Mouse (Mus musculus): ENCODE results near the gene Tex10. TPM values are rescaled to one million over a fixed set of nuclear protein-coding genes. Genes with fewer than 3 reads are reported as not detected.

Tex10 gene
- total and polyA plus RNA-seq, 2 experiments, result 4.0 to 9.6 TPM

GRCm38 (mm10) chr4:48382506-48382905, 90.8 kb downstream of the Tex10 start:
- no peaks in the 10 kb centered on the region for H3K27me3 ChIP-seq (ENCODE audit: control insufficient read depth, insufficient read depth, low read length)
- no peak overlapping the region for H3K4me3 ChIP-seq (ENCODE audit: insufficient read depth, low read depth, low read length)
- no peak for TF ChIP-seq POLR2A (IDR thresholded peaks at IDR 0.05; ENCODE audit: extremely low read depth, insufficient read depth, low read length)
- no peaks in the 10 kb centered on the region; the same call in 1 of the 2 replicates for H3K36me3 ChIP-seq (ENCODE audit: control insufficient read depth, insufficient read depth, low read length)
- no peak for DNase-seq (ENCODE audit: extremely low read depth, low read depth, low spot score)
- no peak overlapping the region for H3K27ac ChIP-seq (replicated peaks; ENCODE audit: insufficient read depth, low read depth, low read length)
- H3K4me1 ChIP-seq (ENCODE audit: control insufficient read depth, insufficient read depth, low read length), result no peaks in the 10 kb centered on the region
- no peaks in the 10 kb centered on the region for H3K79me2 ChIP-seq (ENCODE audit: control insufficient read depth, insufficient read depth, low read length)
- WGBS, result 90% methylated on average over 5 of the region's 5 CpGs
- no peak overlapping the region for H3K9ac ChIP-seq (ENCODE audit: low read depth, low read length)

DNA sequence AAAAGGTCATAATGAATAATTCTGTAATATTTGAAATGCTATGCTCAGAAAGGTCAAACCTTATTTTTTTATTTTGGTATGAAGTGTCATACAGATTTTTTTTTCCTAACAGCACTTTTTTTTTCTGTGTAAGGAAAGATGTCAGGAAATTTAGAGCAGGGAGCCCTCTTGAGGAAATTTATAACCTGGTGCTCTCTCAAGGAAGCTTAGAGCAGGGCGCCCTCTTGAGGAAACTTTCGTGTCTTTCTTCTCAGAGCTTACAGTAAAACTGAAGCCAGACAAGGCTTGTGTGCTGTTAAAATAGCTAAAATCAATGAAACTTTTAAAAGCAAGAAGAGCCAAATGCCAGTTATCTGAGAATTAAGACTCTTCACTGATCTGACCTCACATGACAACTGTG, 92.3 kb downstream of the Tex10 start:
- H3K27me3 ChIP-seq (ENCODE audit: control insufficient read depth, insufficient read depth, low read length), result no peaks in the 10 kb centered on the region

More for the DNA sequence above, 92.3 kb downstream of the Tex10 start:
- TF ChIP-seq CTCF (IDR thresholded peaks at IDR 0.05; ENCODE audit: low read depth, low read length) (peak; percentile 29), POLR2A (IDR thresholded peaks at IDR 0.05; ENCODE audit: extremely low read depth, insufficient read depth, low read length) (no peak)
- Histone ChIP-seq H3K36me3 (ENCODE audit: control insufficient read depth, insufficient read depth, low read length) (no peaks in the 10 kb centered on the region; the same call in 1 of the 2 replicates), H3K4me1 (ENCODE audit: control insufficient read depth, insufficient read depth, low read length) (no peaks in the 10 kb centered on the region), H3K4me3 (ENCODE audit: insufficient read depth, low read depth, low read length) (no peak overlapping the region), H3K27ac (replicated peaks; ENCODE audit: insufficient read depth, low read depth, low read length) (no peak overlapping the region), H3K9ac (ENCODE audit: low read depth, low read length) (no peak overlapping the region), H3K79me2 (ENCODE audit: control insufficient read depth, insufficient read depth, low read length) (no peaks in the 10 kb centered on the region)
- WGBS, result 7% methylated on average over 2 of the region's 2 CpGs
- DNase-seq (ENCODE audit: extremely low read depth, low read depth, low spot score), result peak; percentile 71

Other genes with a start within 250 kb of the Tex10 start
- 50.9 and 56.6 TPM in 2 replicates for gene Erp44, start 193.9 kb downstream of the Tex10 start, total RNA-seq (2014; rRNA removed)
- 21.1 and 22.3 TPM in 2 replicates for gene Erp44, start 193.9 kb downstream of the Tex10 start, polyA plus RNA-seq (2012; rRNA removed)
- 9.7 and 9.9 TPM in 2 replicates for gene Invs, start 193.7 kb downstream of the Tex10 start, total RNA-seq (2014; rRNA removed)
- gene Invs, start 193.7 kb downstream of the Tex10 start, polyA plus RNA-seq (2012; rRNA removed), result 1.7 and 2.5 TPM in 2 replicates
- 0.37 and 0.47 TPM in 2 replicates for gene Msantd3, start 66.5 kb upstream of the Tex10 start, total RNA-seq (2014; rRNA removed)
- 0.16 and 0.17 TPM in 2 replicates for gene Msantd3, start 66.5 kb upstream of the Tex10 start, polyA plus RNA-seq (2012; rRNA removed)
- 0.09 and 0.47 TPM in 2 replicates for gene Tmeff1, start 111.7 kb upstream of the Tex10 start, total RNA-seq (2014; rRNA removed)
- not detected in 2 replicates for gene Tmeff1, start 111.7 kb upstream of the Tex10 start, polyA plus RNA-seq (2012; rRNA removed)
- gene Cavin4, start 190.1 kb upstream of the Tex10 start, total RNA-seq (2014; rRNA removed), result not detected in 2 replicates
- not detected in 2 replicates for gene Cavin4, start 190.1 kb upstream of the Tex10 start, polyA plus RNA-seq (2012; rRNA removed)

All from liver, adult 2 months (tissue).